Mouse (Mus musculus) megakaryocyte, embryonic 14.5 days (primary cell): ENCODE measurements at regions not wholly inside any gene's neighbourhood (a gene's known extent, or its start where the extent isn't known, plus 50 kb on each side); places are given as distances from the start of the nearest gene placed in this dataset.

Source experiments
- FLI1 ChIP-seq: IDR thresholded peaks from 2 replicates; pipeline ENCODE4 v1.6.1; 2012; ENCODE audit warnings: low read length, inconsistent platforms, mixed read lengths
- GATA1 ChIP-seq: IDR thresholded peaks from 3 replicates; pipeline ENCODE4 v1.6.1; 2012; ENCODE audit warnings: mixed read lengths, low read length, inconsistent platforms, borderline replicate concordance

DNA sequence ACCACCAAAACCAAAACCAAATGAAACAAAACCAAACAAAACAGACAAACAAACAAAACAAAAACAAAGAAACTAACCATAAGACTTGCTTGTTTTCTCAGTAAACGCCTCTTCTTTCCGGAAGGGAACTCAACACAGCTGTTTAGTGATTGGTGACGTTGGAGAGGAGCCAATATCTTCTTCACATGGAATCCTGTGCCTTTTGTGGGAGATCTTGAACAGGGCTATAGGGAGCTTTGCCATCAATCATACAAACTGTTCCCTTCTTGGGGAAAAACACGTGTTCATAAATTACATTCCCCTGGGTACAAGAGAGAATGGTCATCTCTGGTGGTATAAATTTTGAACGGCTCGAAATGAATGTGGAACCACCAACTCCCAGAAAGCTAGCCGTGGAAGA lies 1426.7 kb downstream of the Slc22a22 start:
- TF ChIP-seq GATA1 (no peak), FLI1 (no peak)
